8 mouse cellular contexts compared by ENCODE assay signal in genomic region chr5:124498221-124498876, GRCm38 (mm10). TPM values are rescaled to one million over a fixed set of nuclear protein-coding genes. Genes with fewer than 3 reads are reported as not detected.
DNase-seq lines count a peak whose midpoint lies in the region; ATAC-seq and TF ChIP-seq lines count a peak whose summit lies in the region.

No protein-coding gene starts in this region.

- H3K4me1 ChIP-seq in hindbrain, embryonic 10.5 days (replicated peaks): peaks cover 45% of the 10 kb centered on the region
- peaks cover 15% of the 10 kb centered on the region for H3K4me1 ChIP-seq in hindbrain, embryonic 13.5 days (replicated peaks)
- H3K4me1 ChIP-seq in lung, embryonic 14.5 days (ENCODE audit: insufficient read depth): no peaks in the 10 kb centered on the region

- intact Hi-C loops in heart, postnatal 14 days (cut with DNase I): loop anchor here (2.0 kb wide), 1 partner anchor 32 kb away; the partner anchor contains the start of gene Rilpl1

- no peak overlapping the region for H3K9ac ChIP-seq in hindbrain, embryonic 13.5 days
- no peak overlapping the region for H3K9ac ChIP-seq in lung, embryonic 14.5 days

- H3K9me3 ChIP-seq in hindbrain, embryonic 10.5 days: no peaks in the 10 kb centered on the region
- no peaks in the 10 kb centered on the region for H3K9me3 ChIP-seq in hindbrain, embryonic 13.5 days
- no peaks in the 10 kb centered on the region for H3K9me3 ChIP-seq in lung, embryonic 14.5 days (ENCODE audit: low read depth, low read length)

- no peak for ATAC-seq in hindbrain, embryonic 13.5 days (ENCODE audit: low FRiP score)
- no peak for ATAC-seq in lung, embryonic 14.5 days (ENCODE audit: insufficient read depth)

- H3K4me2 ChIP-seq in hindbrain, embryonic 13.5 days: no peak overlapping the region
- H3K4me2 ChIP-seq in lung, embryonic 14.5 days: no peak overlapping the region

- no peak for TF ChIP-seq CTCF in lung, embryonic 14.5 days (IDR thresholded peaks at IDR 0.05; ENCODE audit: low read depth)

- 75% methylated on average over 9 of the region's 9 CpGs for WGBS in hindbrain, embryonic 10.5 days
- WGBS in hindbrain, embryonic 13.5 days: 76% methylated on average over 9 of the region's 9 CpGs
- 67% methylated on average over 9 of the region's 9 CpGs for WGBS in lung, embryonic 14.5 days

- 0 out of 2 replicates have a peak overlapping the region, but pooled peaks have one; percentile 13 for H3K27ac ChIP-seq in hindbrain, embryonic 10.5 days
- no peak overlapping the region for H3K27ac ChIP-seq in hindbrain, embryonic 13.5 days
- H3K27ac ChIP-seq in lung, embryonic 14.5 days (ENCODE audit: low read depth): peak overlapping the region; percentile 45; the same call in 1 of the 2 replicates

- no peak overlapping the region for H3K4me3 ChIP-seq in hindbrain, embryonic 10.5 days
- no peak overlapping the region for H3K4me3 ChIP-seq in hindbrain, embryonic 13.5 days
- no peak overlapping the region for H3K4me3 ChIP-seq in lung, embryonic 14.5 days (ENCODE audit: low read depth, low read length)

- peaks cover 75% of the 10 kb centered on the region for H3K36me3 ChIP-seq in hindbrain, embryonic 10.5 days
- peaks cover 46% of the 10 kb centered on the region for H3K36me3 ChIP-seq in hindbrain, embryonic 13.5 days
- H3K36me3 ChIP-seq in lung, embryonic 14.5 days (ENCODE audit: insufficient read depth): peaks cover 63% of the 10 kb centered on the region

- no peaks in the 10 kb centered on the region for H3K27me3 ChIP-seq in hindbrain, embryonic 10.5 days (ENCODE audit: insufficient read depth, poor library complexity, severe bottlenecking)
- no peaks in the 10 kb centered on the region for H3K27me3 ChIP-seq in hindbrain, embryonic 13.5 days
- H3K27me3 ChIP-seq in lung, embryonic 14.5 days (ENCODE audit: insufficient read depth, low read length): no peaks in the 10 kb centered on the region

- DNase-seq in hindbrain, embryonic 10.5 days (ENCODE audit: low spot score): no peak
- peak; percentile 69 for DNase-seq in adrenal gland, postnatal 14 days
- DNase-seq in heart, postnatal 14 days: peak; percentile 69 to 73
- peak; percentile 56 for DNase-seq in lung, embryonic 14.5 days
- no peak for DNase-seq in frontal cortex, adult 2 months (ENCODE audit: extremely low spot score in 1 of 2, low spot score in 1 of 2)
- no peak for DNase-seq in cerebellum, postnatal 4 days (ENCODE audit: low spot score in 2 of 2)
- DNase-seq in MN1 (ENCODE audit: low spot score): no peak

RNA-seq across cellular contexts. Expression of gene Snrnp35, which starts 15.4 kb away (rescaled TPM):
- polyA plus RNA-seq in hindbrain, embryonic 10.5 days (2016; fragmentation: Nextera tagmentation; extraction: Ambion mirVana): 29.7 and 35.4 TPM in 2 replicates
- 22.5 and 27.5 TPM in 2 replicates for polyA plus RNA-seq in hindbrain, embryonic 13.5 days (2015; fragmentation: Nextera tagmentation; extraction: Ambion mirVana)
- 13.4 and 18.4 TPM in 2 replicates for total RNA-seq in adrenal gland, postnatal 14 days (2021)
- 10 to 100 TPM in 1 of 2 experiments, 1 to 10 TPM in 1; 9.6 to 13.1 TPM for total RNA-seq in heart, postnatal 14 days (2021)
- polyA plus RNA-seq in lung, embryonic 14.5 days (2014; fragmentation: Nextera tagmentation; extraction: Ambion mirVana): 10.7 and 10.8 TPM in 2 replicates
- 9.6 and 11.8 TPM in 2 replicates for polyA plus RNA-seq in frontal cortex, adult 2 months (2012; rRNA removed)

RNA-seq across cellular contexts. Expression of gene Rilpl2, which starts 20.2 kb away (rescaled TPM):
- 21.5 and 23.1 TPM in 2 replicates for polyA plus RNA-seq in hindbrain, embryonic 10.5 days (2016; fragmentation: Nextera tagmentation; extraction: Ambion mirVana)
- polyA plus RNA-seq in hindbrain, embryonic 13.5 days (2015; fragmentation: Nextera tagmentation; extraction: Ambion mirVana): 21.2 and 23.8 TPM in 2 replicates
- 21.2 and 23.9 TPM in 2 replicates for total RNA-seq in adrenal gland, postnatal 14 days (2021)
- 1 to 10 TPM; 8.8 to 9.5 TPM for total RNA-seq in heart, postnatal 14 days (2021)
- 28.7 and 29.2 TPM in 2 replicates for polyA plus RNA-seq in lung, embryonic 14.5 days (2014; fragmentation: Nextera tagmentation; extraction: Ambion mirVana)
- 24.5 and 25.9 TPM in 2 replicates for polyA plus RNA-seq in frontal cortex, adult 2 months (2012; rRNA removed)

RNA-seq across cellular contexts. Expression of gene Rilpl1, which starts 32.8 kb away (rescaled TPM):
- 19.6 and 22.8 TPM in 2 replicates for polyA plus RNA-seq in hindbrain, embryonic 10.5 days (2016; fragmentation: Nextera tagmentation; extraction: Ambion mirVana)
- polyA plus RNA-seq in hindbrain, embryonic 13.5 days (2015; fragmentation: Nextera tagmentation; extraction: Ambion mirVana): 11.5 and 12.1 TPM in 2 replicates
- total RNA-seq in adrenal gland, postnatal 14 days (2021): 15.8 and 18.1 TPM in 2 replicates
- 100 to 1,000 TPM; 167 to 179 TPM for total RNA-seq in heart, postnatal 14 days (2021)
- 20.3 and 21.1 TPM in 2 replicates for polyA plus RNA-seq in lung, embryonic 14.5 days (2014; fragmentation: Nextera tagmentation; extraction: Ambion mirVana)
- polyA plus RNA-seq in frontal cortex, adult 2 months (2012; rRNA removed): 44.7 and 51.7 TPM in 2 replicates

RNA-seq across cellular contexts. Expression of gene Tmed2, which starts 42.1 kb away (rescaled TPM):
- polyA plus RNA-seq in hindbrain, embryonic 10.5 days (2016; fragmentation: Nextera tagmentation; extraction: Ambion mirVana): 396 and 457 TPM in 2 replicates
- 360 and 367 TPM in 2 replicates for polyA plus RNA-seq in hindbrain, embryonic 13.5 days (2015; fragmentation: Nextera tagmentation; extraction: Ambion mirVana)
- 200 and 212 TPM in 2 replicates for total RNA-seq in adrenal gland, postnatal 14 days (2021)
- 100 to 1,000 TPM; 170 to 175 TPM for total RNA-seq in heart, postnatal 14 days (2021)
- polyA plus RNA-seq in lung, embryonic 14.5 days (2014; fragmentation: Nextera tagmentation; extraction: Ambion mirVana): 588 and 646 TPM in 2 replicates
- 108 and 133 TPM in 2 replicates for polyA plus RNA-seq in frontal cortex, adult 2 months (2012; rRNA removed)

RNA-seq across cellular contexts. Expression of gene Ddx55, which starts 54.3 kb away (rescaled TPM):
- 19.2 and 19.6 TPM in 2 replicates for polyA plus RNA-seq in hindbrain, embryonic 10.5 days (2016; fragmentation: Nextera tagmentation; extraction: Ambion mirVana)
- polyA plus RNA-seq in hindbrain, embryonic 13.5 days (2015; fragmentation: Nextera tagmentation; extraction: Ambion mirVana): 26.4 and 27.5 TPM in 2 replicates
- 12.0 and 16.3 TPM in 2 replicates for total RNA-seq in adrenal gland, postnatal 14 days (2021)
- total RNA-seq in heart, postnatal 14 days (2021): 1 to 10 TPM; 5.4 to 6.7 TPM
- polyA plus RNA-seq in lung, embryonic 14.5 days (2014; fragmentation: Nextera tagmentation; extraction: Ambion mirVana): 12.7 and 14.1 TPM in 2 replicates
- 38.2 and 38.3 TPM in 2 replicates for polyA plus RNA-seq in frontal cortex, adult 2 months (2012; rRNA removed)

Comparison
In these comparisons a context has a peak if more than half of its experiments do, and no peak if none do; other contexts are left out.
1. DNase-seq: peak in adrenal gland, postnatal 14 days (single experiment), heart, postnatal 14 days (2 of 2) and lung, embryonic 14.5 days (single experiment); none in hindbrain, embryonic 10.5 days (single experiment), frontal cortex, adult 2 months (0 of 2), cerebellum, postnatal 4 days (0 of 2) and MN1 (single experiment).